Mouse (Mus musculus): ENCODE results near the gene Rpl3l. TPM values are rescaled to one million over a fixed set of nuclear protein-coding genes. Genes with fewer than 3 reads are reported as not detected.

The Rpl3l gene
- total RNA-seq, 2 experiments from 2014 or later = 0.34 to 0.68 TPM

- intact Hi-C loops (cut with DNase I) = no loop called here
- Histone ChIP-seq H3K4me3 (peak within 1 kb of the TSS; percentile 41), H3K27ac (no peak within 1 kb of the TSS)
- no peak for TF ChIP-seq CTCF (IDR thresholded peaks at IDR 0.05)
- DNase-seq (ENCODE audit: extremely low spot score in 1 of 2, low spot score in 2 of 2) = no peak
Observed at GRCm38 (mm10) chr17:24752415-24753394, 25.1 kb downstream of the Rpl3l start, which contains the start of gene Hs3st6. Gene Hs3st6 (plus strand): TSS chr17:24752988.

- no peak overlapping the region for H3K4me3 ChIP-seq
- intact Hi-C loops (cut with DNase I) = no loop called here
- TF ChIP-seq CTCF (IDR thresholded peaks at IDR 0.05) = no peak
Observed at GRCm38 (mm10) chr17:24757394-24757793, 29.8 kb downstream of the Rpl3l start.

GRCm38 (mm10) chr17:24761121-24761520 is 33.5 kb downstream of the Rpl3l start:
- Histone ChIP-seq H3K27ac (no peak overlapping the region), H3K4me3 (no peak overlapping the region)
- intact Hi-C loops (cut with DNase I) = no loop called here
- no peak for TF ChIP-seq CTCF (IDR thresholded peaks at IDR 0.05)
- DNase-seq (ENCODE audit: extremely low spot score in 1 of 2, low spot score in 2 of 2) = no peak

More at GRCm38 (mm10) chr17:24757394-24757793, 29.8 kb downstream of the Rpl3l start:
- DNase-seq (ENCODE audit: extremely low spot score in 1 of 2, low spot score in 2 of 2) = no peak
- no peak overlapping the region for H3K27ac ChIP-seq

DNA sequence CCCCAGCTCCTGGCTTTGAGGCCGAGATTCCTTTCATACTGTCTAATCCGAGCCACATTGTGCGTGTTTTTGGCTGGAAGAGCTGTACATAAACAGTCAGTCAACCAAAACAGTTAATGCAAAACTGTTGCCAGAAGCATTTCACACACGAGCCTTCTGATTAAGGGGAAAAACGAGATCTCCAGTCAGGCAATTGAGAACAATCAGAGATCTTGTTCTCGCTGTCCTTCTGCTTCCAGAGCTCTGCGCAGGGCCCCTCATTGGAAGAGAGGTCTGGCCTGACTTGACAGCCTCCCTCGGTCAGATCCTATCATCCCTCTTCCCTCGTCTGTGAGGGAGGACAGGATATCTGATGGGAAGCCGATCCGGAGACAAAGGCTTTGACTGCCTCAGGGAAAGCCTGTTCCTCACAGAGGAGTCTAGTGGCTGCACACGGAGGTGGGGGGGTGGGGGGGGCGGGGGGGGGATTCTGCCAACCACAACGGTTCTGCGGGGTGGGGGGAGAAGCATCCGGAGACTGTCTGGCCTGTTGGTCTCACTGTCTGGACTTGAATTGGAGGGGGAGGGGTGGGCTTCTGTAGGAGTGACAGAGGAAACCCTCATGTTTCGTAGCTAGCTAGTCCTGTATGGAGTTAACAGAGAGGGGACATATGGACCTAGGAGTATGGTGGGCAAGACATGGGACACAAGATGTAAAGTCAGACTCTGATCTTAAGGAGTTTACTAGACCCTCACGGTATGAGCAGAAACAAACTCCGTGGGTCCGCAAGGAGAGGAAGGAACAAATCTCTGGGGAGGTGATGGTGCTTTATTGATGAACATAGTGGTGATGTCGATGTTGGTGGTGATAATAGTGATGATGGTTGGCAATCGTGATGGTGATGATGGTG is 37.6 kb downstream of the Rpl3l start:
- intact Hi-C loops (cut with DNase I) = no loop called here
- DNase-seq (ENCODE audit: extremely low spot score in 1 of 2, low spot score in 2 of 2) = no peak
- no peak overlapping the region for H3K4me3 ChIP-seq
- TF ChIP-seq CTCF (IDR thresholded peaks at IDR 0.05) = no peak
- H3K27ac ChIP-seq = no peak overlapping the region

GRCm38 (mm10) chr17:24766266-24766875 is 38.8 kb downstream of the Rpl3l start:
- DNase-seq (ENCODE audit: extremely low spot score in 1 of 2, low spot score in 2 of 2) = no peak
- intact Hi-C loops (cut with DNase I) = no loop called here
- Histone ChIP-seq H3K27ac (no peak overlapping the region), H3K4me3 (no peak overlapping the region)
- no peak for TF ChIP-seq CTCF (IDR thresholded peaks at IDR 0.05)

- intact Hi-C loops (cut with DNase I) = no loop called here
- DNase-seq (ENCODE audit: extremely low spot score in 1 of 2, low spot score in 2 of 2) = no peak
- H3K27ac ChIP-seq = no peak overlapping the region
- no peak for TF ChIP-seq CTCF (IDR thresholded peaks at IDR 0.05)
- no peak overlapping the region for H3K4me3 ChIP-seq
Observed at GRCm38 (mm10) chr17:24769146-24769545, 41.5 kb downstream of the Rpl3l start.

DNA sequence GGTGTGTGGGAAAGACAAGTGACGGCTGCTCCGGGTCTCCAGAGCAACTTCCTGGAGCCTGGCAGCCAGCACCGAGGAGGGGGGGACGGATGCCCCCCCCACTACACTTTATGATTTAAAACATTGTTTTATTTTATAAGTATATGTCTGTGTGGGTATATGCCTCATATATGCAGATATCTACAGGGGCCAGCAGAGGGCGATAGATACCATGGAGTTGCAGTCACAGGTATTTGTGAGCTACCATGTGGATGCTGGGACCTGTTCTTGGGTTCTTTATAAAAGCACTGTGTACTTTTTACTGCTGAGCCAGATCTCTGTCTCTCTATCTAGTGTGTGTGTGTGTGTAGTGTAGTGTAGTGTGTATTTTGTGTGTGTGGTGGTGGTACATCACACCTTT is 45.6 kb downstream of the Rpl3l start:
- intact Hi-C loops (cut with DNase I) = no loop called here
- Histone ChIP-seq H3K27ac (no peak overlapping the region), H3K4me3 (no peak overlapping the region)
- no peak for DNase-seq (ENCODE audit: extremely low spot score in 1 of 2, low spot score in 2 of 2)
- no peak; the same call in 1 of the 2 replicates for TF ChIP-seq CTCF (IDR thresholded peaks at IDR 0.05)

GRCm38 (mm10) chr17:24775173-24775572 is 47.6 kb downstream of the Rpl3l start:
- Histone ChIP-seq H3K4me3 (no peak overlapping the region), H3K27ac (no peak overlapping the region)
- intact Hi-C loops (cut with DNase I) = no loop called here
- no peak for TF ChIP-seq CTCF (IDR thresholded peaks at IDR 0.05)
- no peak for DNase-seq (ENCODE audit: extremely low spot score in 1 of 2, low spot score in 2 of 2)

- intact Hi-C loops (cut with DNase I) = no loop called here
- TF ChIP-seq CTCF (IDR thresholded peaks at IDR 0.05) = no peak
- Histone ChIP-seq H3K27ac (no peak overlapping the region), H3K4me3 (no peak overlapping the region)
- DNase-seq (ENCODE audit: extremely low spot score in 1 of 2, low spot score in 2 of 2) = no peak
Observed at GRCm38 (mm10) chr17:24777073-24777472, 49.5 kb downstream of the Rpl3l start.

DNA sequence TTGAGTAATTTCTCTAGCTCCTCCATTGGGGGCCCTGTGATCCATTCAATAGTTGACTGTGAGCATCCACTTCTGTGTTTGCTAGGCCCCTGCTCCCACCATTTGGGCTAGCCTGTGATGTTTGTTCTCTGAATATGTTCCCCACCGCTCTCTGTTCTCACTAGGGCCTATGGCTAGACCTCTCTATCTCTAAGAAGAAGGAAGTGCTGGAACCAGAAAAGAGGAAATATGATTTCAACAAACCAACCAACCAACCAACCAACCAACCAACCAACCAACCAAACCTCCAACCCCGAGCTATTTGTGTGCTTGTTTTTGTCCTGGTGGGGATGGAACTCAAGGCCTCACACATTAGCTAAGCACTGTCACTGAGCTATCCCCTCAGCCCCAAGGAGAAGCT is 53.2 kb downstream of the Rpl3l start:
- no peak overlapping the region for H3K27ac ChIP-seq
- intact Hi-C loops (cut with DNase I) = no loop called here
- DNase-seq (ENCODE audit: extremely low spot score in 1 of 2, low spot score in 2 of 2) = no peak
- H3K4me3 ChIP-seq = no peak overlapping the region
- no peak for TF ChIP-seq CTCF (IDR thresholded peaks at IDR 0.05)

Other genes starting within 250 kb of the Rpl3l start
- gene Mlst8, start 248.7 kb upstream of the Rpl3l start, total RNA-seq (2021) = 10 to 100 TPM; 34.5 to 37.1 TPM
- gene Caskin1, start 239.2 kb upstream of the Rpl3l start, total RNA-seq (2021) = 100 to 1,000 TPM; 134 to 144 TPM
- gene Traf7, start 199.9 kb upstream of the Rpl3l start, total RNA-seq (2021) = 10 to 100 TPM; 81.3 to 85.3 TPM
- 10 to 100 TPM; 53.6 to 54.1 TPM for gene Rab26, start 193.6 kb upstream of the Rpl3l start, total RNA-seq (2021)
- gene Pkd1, start 178.0 kb upstream of the Rpl3l start, total RNA-seq (2021) = 10 to 100 TPM; 89.1 to 97.5 TPM
- 100 to 1,000 TPM; 140 to 159 TPM for gene Tsc2, start 95.2 kb upstream of the Rpl3l start, total RNA-seq (2021)
- 1 to 10 TPM; 5.5 to 5.7 TPM for gene Nthl1, start 95.1 kb upstream of the Rpl3l start, total RNA-seq (2021)
- gene Slc9a3r2, start 77.5 kb upstream of the Rpl3l start, total RNA-seq (2021) = 10 to 100 TPM; 50.2 to 51.0 TPM
- 1 to 10 TPM in 1 of 2 experiments, under 1 TPM in 1; 0.58 to 1.4 TPM for gene Npw, start 69.4 kb upstream of the Rpl3l start, total RNA-seq (2021)
- 10 to 100 TPM; 41.6 to 49.0 TPM for gene Zfp598, start 58.1 kb upstream of the Rpl3l start, total RNA-seq (2021)
- 100 to 1,000 TPM; 177 to 188 TPM for gene Syngr3, start 37.9 kb upstream of the Rpl3l start, total RNA-seq (2021)
- gene Gfer, start 31.7 kb upstream of the Rpl3l start, total RNA-seq (2021) = 10 to 100 TPM; 20.0 to 23.2 TPM
- gene Noxo1, start 31.6 kb upstream of the Rpl3l start, total RNA-seq (2021) = 1 to 10 TPM; 3.2 to 3.9 TPM
- gene Tbl3, start 20.2 kb upstream of the Rpl3l start, total RNA-seq (2021) = 10 to 100 TPM; 24.7 to 26.4 TPM
- gene Rnf151, start 9.8 kb upstream of the Rpl3l start, total RNA-seq (2021) = 1 to 10 TPM in 1 of 2 experiments, not detected in 1; 1.1 TPM
- gene Rps2, start 9.7 kb upstream of the Rpl3l start, total RNA-seq (2021) = 100 to 1,000 TPM; 284 to 288 TPM
- 100 to 1,000 TPM; 208 to 222 TPM for gene Ndufb10, start 3.3 kb upstream of the Rpl3l start, total RNA-seq (2021)
- 10 to 100 TPM; 31.8 to 34.7 TPM for gene Msrb1, start 8.8 kb downstream of the Rpl3l start, total RNA-seq (2021)
- under 1 TPM; 0.28 to 0.29 TPM for gene Hs3st6, start 25.2 kb downstream of the Rpl3l start, total RNA-seq (2021)
- gene Meiob, start 76.5 kb downstream of the Rpl3l start, total RNA-seq (2021) = not detected
- gene Hagh, start 112.3 kb downstream of the Rpl3l start, total RNA-seq (2021) = 100 to 1,000 TPM; 129 to 141 TPM
- gene Fahd1, start 122.5 kb downstream of the Rpl3l start, total RNA-seq (2021) = 10 to 100 TPM; 17.4 to 20.4 TPM
- not detected for gene Igfals, start 138.2 kb downstream of the Rpl3l start, total RNA-seq (2021)
- gene Nubp2, start 158.5 kb downstream of the Rpl3l start, total RNA-seq (2021) = 10 to 100 TPM; 30.7 to 32.4 TPM
- 10 to 100 TPM; 58.6 to 63.3 TPM for gene Spsb3, start 158.8 kb downstream of the Rpl3l start, total RNA-seq (2021)
- gene Eme2, start 167.3 kb downstream of the Rpl3l start, total RNA-seq (2021) = 10 to 100 TPM; 54.8 to 55.2 TPM
- gene Mrps34, start 167.3 kb downstream of the Rpl3l start, total RNA-seq (2021) = 10 to 100 TPM; 67.6 to 72.1 TPM
- 10 to 100 TPM; 46.5 to 51.2 TPM for gene Nme3, start 168.7 kb downstream of the Rpl3l start, total RNA-seq (2021)
- 100 to 1,000 TPM; 390 to 407 TPM for gene Mapk8ip3, start 209.2 kb downstream of the Rpl3l start, total RNA-seq (2021)
- gene Jpt2, start 232.9 kb downstream of the Rpl3l start, total RNA-seq (2021) = 1 to 10 TPM; 5.3 to 6.9 TPM

Data from left cerebral cortex, adult 2 months (tissue).